Mouse (Mus musculus): Measurements from ENCODE around the gene Tmem120b. TPM values are rescaled to one million over a fixed set of nuclear protein-coding genes. Genes with fewer than 3 reads are reported as not detected.
A peak's percentile ranks its signal among the peaks of the same experiment; 100 is the strongest.
"Not testable (repeated sequence)": the region's sequence is repeated elsewhere in the genome, so short reads cannot be mapped to it uniquely, and the experiment has no call there.

Tmem120b gene
- polyA plus RNA-seq, 1 experiment from 2014 or later = 26.1 TPM

GRCm38 (mm10) chr5:123060706-123061401, 7.4 kb upstream of the Tmem120b start:
- H3K4me1 ChIP-seq (ENCODE audit: control insufficient read depth, low read depth, low read length) = peaks cover 20% of the 10 kb centered on the region
- H3K4me2 ChIP-seq (ENCODE audit: low read depth, low read length) = no peak overlapping the region
- H3K4me3 ChIP-seq (ENCODE audit: low read depth, low read length) = no peak overlapping the region
- no peaks in the 10 kb centered on the region for H3K36me3 ChIP-seq (ENCODE audit: control insufficient read depth, insufficient read depth)
- ATAC-seq (ENCODE audit: low read depth) = no peak
- no peaks in the 10 kb centered on the region for H3K9me3 ChIP-seq (replicated peaks; ENCODE audit: control insufficient read depth, low read length)
- no peak overlapping the region for H3K27ac ChIP-seq (ENCODE audit: low read length)
- WGBS (ENCODE audit: insufficient replicate concordance) = 68% methylated on average over 9 of the region's 9 CpGs
- H3K9ac ChIP-seq (ENCODE audit: low read depth, low read length) = no peak overlapping the region
- no peaks in the 10 kb centered on the region for H3K27me3 ChIP-seq (ENCODE audit: control insufficient read depth, insufficient read depth, low read depth, low read length)

- not testable (repeated sequence) for H3K36me3 ChIP-seq (ENCODE audit: control insufficient read depth, insufficient read depth); H3K4me3 ChIP-seq (ENCODE audit: low read depth, low read length); H3K27ac ChIP-seq (ENCODE audit: low read length); H3K9ac ChIP-seq (ENCODE audit: low read depth, low read length); H3K27me3 ChIP-seq (ENCODE audit: control insufficient read depth, insufficient read depth, low read depth, low read length); ATAC-seq (ENCODE audit: low read depth); H3K9me3 ChIP-seq (replicated peaks; ENCODE audit: control insufficient read depth, low read length); H3K4me2 ChIP-seq (ENCODE audit: low read depth, low read length)
- 63% methylated on average over 6 of the region's 6 CpGs for WGBS (ENCODE audit: insufficient replicate concordance)
- peaks cover 20% of the 10 kb centered on the region for H3K4me1 ChIP-seq (ENCODE audit: control insufficient read depth, low read depth, low read length)
Observed at GRCm38 (mm10) chr5:123061402-123061749, 6.8 kb upstream of the Tmem120b start.

GRCm38 (mm10) chr5:123063141-123063540, 5.1 kb upstream of the Tmem120b start:
- Histone ChIP-seq H3K4me3 (ENCODE audit: low read depth, low read length) (no peak overlapping the region), H3K27ac (ENCODE audit: low read length) (no peak overlapping the region), H3K4me1 (ENCODE audit: control insufficient read depth, low read depth, low read length) (peaks cover 22% of the 10 kb centered on the region), H3K9me3 (replicated peaks; ENCODE audit: control insufficient read depth, low read length) (no peaks in the 10 kb centered on the region), H3K36me3 (ENCODE audit: control insufficient read depth, insufficient read depth) (no peaks in the 10 kb centered on the region), H3K9ac (ENCODE audit: low read depth, low read length) (no peak overlapping the region), H3K4me2 (ENCODE audit: low read depth, low read length) (no peak overlapping the region), H3K27me3 (ENCODE audit: control insufficient read depth, insufficient read depth, low read depth, low read length) (no peaks in the 10 kb centered on the region)
- 79% methylated on average over 3 of the region's 3 CpGs for WGBS (ENCODE audit: insufficient replicate concordance)
- no peak for ATAC-seq (ENCODE audit: low read depth)

- WGBS (ENCODE audit: insufficient replicate concordance) = 24% methylated on average over 6 of the region's 6 CpGs
- no peak overlapping the region for H3K9ac ChIP-seq (ENCODE audit: low read depth, low read length)
- H3K9me3 ChIP-seq (replicated peaks; ENCODE audit: control insufficient read depth, low read length) = no peaks in the 10 kb centered on the region
- H3K27me3 ChIP-seq (ENCODE audit: control insufficient read depth, insufficient read depth, low read depth, low read length) = no peaks in the 10 kb centered on the region
- no peaks in the 10 kb centered on the region for H3K36me3 ChIP-seq (ENCODE audit: control insufficient read depth, insufficient read depth)
- no peak for ATAC-seq (ENCODE audit: low read depth)
- H3K4me3 ChIP-seq (ENCODE audit: low read depth, low read length) = no peak overlapping the region
- H3K4me2 ChIP-seq (ENCODE audit: low read depth, low read length) = no peak overlapping the region
- no peak overlapping the region for H3K27ac ChIP-seq (ENCODE audit: low read length)
- peaks cover 11% of the 10 kb centered on the region for H3K4me1 ChIP-seq (ENCODE audit: control insufficient read depth, low read depth, low read length)
Observed at GRCm38 (mm10) chr5:123064207-123064606, 4.0 kb upstream of the Tmem120b start.

GRCm38 (mm10) chr5:123067395-123067995, 720 bp upstream of the Tmem120b start:
- ATAC-seq (ENCODE audit: low read depth) = peak; percentile 79
- Histone ChIP-seq H3K36me3 (ENCODE audit: control insufficient read depth, insufficient read depth) (no peaks in the 10 kb centered on the region), H3K4me1 (ENCODE audit: control insufficient read depth, low read depth, low read length) (peaks cover 6% of the 10 kb centered on the region), H3K9ac (ENCODE audit: low read depth, low read length) (no peak overlapping the region), H3K4me3 (ENCODE audit: low read depth, low read length) (no peak overlapping the region), H3K4me2 (ENCODE audit: low read depth, low read length) (no peak overlapping the region), H3K27ac (ENCODE audit: low read length) (peak overlapping the region; percentile 3; the same call in 1 of the 2 replicates), H3K9me3 (replicated peaks; ENCODE audit: control insufficient read depth, low read length) (no peaks in the 10 kb centered on the region), H3K27me3 (ENCODE audit: control insufficient read depth, insufficient read depth, low read depth, low read length) (no peaks in the 10 kb centered on the region)
- 10% methylated on average over 6 of the region's 6 CpGs for WGBS (ENCODE audit: insufficient replicate concordance)

- ATAC-seq (ENCODE audit: low read depth) = no peak
- 90% methylated on average over 2 of the region's 2 CpGs for WGBS (ENCODE audit: insufficient replicate concordance)
- no peak overlapping the region for H3K4me3 ChIP-seq (ENCODE audit: low read depth, low read length)
- peaks cover 6% of the 10 kb centered on the region for H3K4me1 ChIP-seq (ENCODE audit: control insufficient read depth, low read depth, low read length)
- no peak overlapping the region for H3K9ac ChIP-seq (ENCODE audit: low read depth, low read length)
- no peaks in the 10 kb centered on the region for H3K9me3 ChIP-seq (replicated peaks; ENCODE audit: control insufficient read depth, low read length)
- H3K4me2 ChIP-seq (ENCODE audit: low read depth, low read length) = no peak overlapping the region
- no peaks in the 10 kb centered on the region for H3K36me3 ChIP-seq (ENCODE audit: control insufficient read depth, insufficient read depth)
- H3K27me3 ChIP-seq (ENCODE audit: control insufficient read depth, insufficient read depth, low read depth, low read length) = no peaks in the 10 kb centered on the region
- no peak overlapping the region for H3K27ac ChIP-seq (ENCODE audit: low read length)
Observed at GRCm38 (mm10) chr5:123068714-123069113, 499 bp downstream of the Tmem120b start.

- peak overlapping the region; percentile 89 for H3K4me2 ChIP-seq (ENCODE audit: low read depth, low read length)
- peaks cover 10% of the 10 kb centered on the region for H3K36me3 ChIP-seq (ENCODE audit: control insufficient read depth, insufficient read depth)
- peaks cover 34% of the 10 kb centered on the region for H3K4me1 ChIP-seq (ENCODE audit: control insufficient read depth, low read depth, low read length)
- peak overlapping the region; percentile 92 for H3K27ac ChIP-seq (ENCODE audit: low read length)
- 4% methylated on average over 45 of the region's 45 CpGs for WGBS (ENCODE audit: insufficient replicate concordance)
- no peaks in the 10 kb centered on the region for H3K27me3 ChIP-seq (ENCODE audit: control insufficient read depth, insufficient read depth, low read depth, low read length)
- peak overlapping the region; percentile 92 for H3K4me3 ChIP-seq (ENCODE audit: low read depth, low read length)
- ATAC-seq (ENCODE audit: low read depth) = peak; percentile 91
- H3K9ac ChIP-seq (ENCODE audit: low read depth, low read length) = peak overlapping the region; percentile 91
- peaks cover 4% of the 10 kb centered on the region; the same call in 1 of the 2 replicates for H3K9me3 ChIP-seq (replicated peaks; ENCODE audit: control insufficient read depth, low read length)
Observed at GRCm38 (mm10) chr5:123075576-123076418, 7.6 kb downstream of the Tmem120b start.

- peak; percentile 71 for ATAC-seq (ENCODE audit: low read depth)
- Histone ChIP-seq H3K9ac (ENCODE audit: low read depth, low read length) (peak overlapping the region; percentile 91), H3K4me2 (ENCODE audit: low read depth, low read length) (peak overlapping the region; percentile 89), H3K36me3 (ENCODE audit: control insufficient read depth, insufficient read depth) (peaks cover 10% of the 10 kb centered on the region), H3K4me3 (ENCODE audit: low read depth, low read length) (peak overlapping the region; percentile 92), H3K27me3 (ENCODE audit: control insufficient read depth, insufficient read depth, low read depth, low read length) (no peaks in the 10 kb centered on the region), H3K9me3 (replicated peaks; ENCODE audit: control insufficient read depth, low read length) (peaks cover 4% of the 10 kb centered on the region; the same call in 1 of the 2 replicates), H3K27ac (ENCODE audit: low read length) (peak overlapping the region; percentile 92), H3K4me1 (ENCODE audit: control insufficient read depth, low read depth, low read length) (peaks cover 36% of the 10 kb centered on the region)
- WGBS (ENCODE audit: insufficient replicate concordance) = under 1% methylated on average over 35 of the region's 35 CpGs
Observed at GRCm38 (mm10) chr5:123076419-123077281, 8.4 kb downstream of the Tmem120b start.
